Mouse (Mus musculus) forebrain, postnatal 0 days (tissue): Measurements from ENCODE around the gene Zcchc9. TPM values are rescaled to one million over a fixed set of nuclear protein-coding genes. Genes with fewer than 3 reads are reported as not detected.

Experiments used
- ATAC-seq: fragments of 200-750 bp; cut with Nextera tagmentation; 2 replicates; pipeline ENCODE4 v1.8.0; 2017; ENCODE audit warnings: mild to moderate bottlenecking, moderate library complexity
- DNase-seq: peaks from one replicate; pipeline ENCODE4 v3.0.0-alpha.2; 2015
- H3K27ac ChIP-seq: fragments of 300-500 bp; sonication (generic); 2 replicates; pipeline ENCODE4 v1.5.1; 2014; ENCODE audit warnings: low read depth, mild to moderate bottlenecking, antibody characterized with exemption, low read length, moderate library complexity, mixed read lengths
- H3K27me3 ChIP-seq: fragments of 300-500 bp; sonication (generic); 2 replicates; pipeline ENCODE4 v1.6.1; 2014; ENCODE audit warnings: mild to moderate bottlenecking, low read length, mixed read lengths; ENCODE audit not compliant: insufficient read depth
- H3K36me3 ChIP-seq: fragments of 300-500 bp; sonication (generic); 2 replicates; pipeline ENCODE4 v1.6.1; 2014; ENCODE audit warnings: mild to moderate bottlenecking, moderate library complexity; ENCODE audit not compliant: insufficient read depth
- H3K4me1 ChIP-seq: fragments of 300-500 bp; sonication (generic); 2 replicates; pipeline ENCODE4 v1.6.1; 2014; ENCODE audit warnings: antibody characterized with exemption; ENCODE audit not compliant: insufficient read depth
- H3K4me2 ChIP-seq: fragments of 300-500 bp; sonication (generic); 2 replicates; pipeline ENCODE4 v1.6.1; 2014; ENCODE audit warnings: low read depth, mild to moderate bottlenecking, moderate library complexity
- H3K4me3 ChIP-seq: fragments of 300-500 bp; sonication (generic); 2 replicates; pipeline ENCODE4 v1.5.1; 2014; ENCODE audit warnings: low read depth, low read length, mixed read lengths
- H3K9ac ChIP-seq: fragments of 300-500 bp; sonication (generic); 2 replicates; pipeline ENCODE4 v1.6.1; 2014; ENCODE audit warnings: mild to moderate bottlenecking
- H3K9me3 ChIP-seq: fragments of 300-500 bp; sonication (generic); 2 replicates; pipeline ENCODE4 v1.6.1; 2016; ENCODE audit warnings: low read length
- CTCF ChIP-seq: sonication (generic); IDR thresholded peaks from 2 replicates; pipeline ENCODE4 v1.5.1; 2016; ENCODE audit warnings: antibody characterized with exemption, control low read depth, low read depth
- WGBS: fragments of 180-500 bp; shearing (Covaris S2); extraction: QIAGEN DNeasy Blood & Tissue Kit; methylation state at CpG from one replicate; pipeline ENCODE4 v1.1.7; 2014; 5-methylcytosine and 5-hydroxymethylcytosine counted together
- microRNA-seq, 2 experiments: library from miRNA; unstranded; fragments of <30 nt; microRNA quantifications; one replicate each; pipeline ENCODE4; 2016
- polyA plus RNA-seq: library from polyadenylated mRNA; unstranded; fragments of >200 nt; fragmentation: Nextera tagmentation; extraction: Ambion mirVana; gene quantifications from 2 replicates; pipeline ENCODE4 v1.2.1, GENCODE M21; 2015
- total RNA-seq: library from RNA; depleted of rRNA; stranded (reverse); fragments of >200 nt; gene quantifications from 2 replicates; pipeline ENCODE4 v1.2.3, GENCODE M21; 2014; rRNA removed

The Zcchc9 gene
- total and polyA plus RNA-seq, 2 experiments from 2014 or later: 13.0 to 31.0 TPM

GRCm38 (mm10) chr13:91753724-91754123, 53.8 kb downstream of the Zcchc9 start:
- Histone ChIP-seq H3K9ac (no peak overlapping the region), H3K27me3 (no peaks in the 10 kb centered on the region), H3K4me1 (no peaks in the 10 kb centered on the region), H3K9me3 (no peaks in the 10 kb centered on the region), H3K27ac (no peak overlapping the region), H3K4me2 (no peak overlapping the region), H3K4me3 (no peak overlapping the region), H3K36me3 (no peaks in the 10 kb centered on the region)
- WGBS: 38% methylated on average over 4 of the region's 4 CpGs
- DNase-seq: peak; percentile 10
- peak; percentile 82 for ATAC-seq
- no peak for TF ChIP-seq CTCF

- Histone ChIP-seq H3K27me3 (no peaks in the 10 kb centered on the region), H3K4me1 (no peaks in the 10 kb centered on the region), H3K36me3 (no peaks in the 10 kb centered on the region), H3K4me3 (no peak overlapping the region), H3K9me3 (no peaks in the 10 kb centered on the region), H3K4me2 (no peak overlapping the region), H3K9ac (no peak overlapping the region), H3K27ac (no peak overlapping the region)
- ATAC-seq (no peak), DNase-seq (no peak)
- WGBS: 81% methylated on average over 4 of the region's 4 CpGs
- TF ChIP-seq CTCF: no peak
Observed at GRCm38 (mm10) chr13:91749981-91750380, 57.5 kb downstream of the Zcchc9 start.

- H3K36me3 ChIP-seq: no peaks in the 10 kb centered on the region
- no peak overlapping the region for H3K4me3 ChIP-seq
- no peak overlapping the region for H3K27ac ChIP-seq
- no peak overlapping the region for H3K9ac ChIP-seq
- H3K4me1 ChIP-seq: no peaks in the 10 kb centered on the region
- no peak for DNase-seq
- no peak for TF ChIP-seq CTCF
- no peak for ATAC-seq
- no peak overlapping the region for H3K4me2 ChIP-seq
- H3K9me3 ChIP-seq: no peaks in the 10 kb centered on the region
- 89% methylated on average over 2 of the region's 2 CpGs for WGBS
- H3K27me3 ChIP-seq: no peaks in the 10 kb centered on the region
Observed at GRCm38 (mm10) chr13:91748401-91748800, 59.1 kb downstream of the Zcchc9 start.

Small RNAs within 50 kb of the gene (microRNA-seq; reads per million reads assigned to microRNA genes)
- gene Gm27656: 0 reads per million in 2 experiments

Other genes with a start within 250 kb of the Zcchc9 start
- 0.14 and 0.15 TPM in 2 replicates for gene Acot12, start 66.2 kb downstream of the Zcchc9 start, total RNA-seq
- 0.10 and 0.34 TPM in 2 replicates for gene Acot12, start 66.2 kb downstream of the Zcchc9 start, polyA plus RNA-seq
- 0.14 TPM in 1 of 2 replicates, not detected in the other for gene Ckmt2, start 69.2 kb upstream of the Zcchc9 start, total RNA-seq
- gene Ckmt2, start 69.2 kb upstream of the Zcchc9 start, polyA plus RNA-seq: not detected in 2 replicates